Mouse (Mus musculus) stomach, embryonic 14.5 days (tissue): ENCODE data around the gene Mypop. TPM values are rescaled to one million over a fixed set of nuclear protein-coding genes. Genes with fewer than 3 reads are reported as not detected.
A peak's percentile ranks its signal among the peaks of the same experiment; 100 is the strongest.

Experiments
- ATAC-seq: fragments of 200-750 bp; cut with Nextera tagmentation; 2 replicates; pipeline ENCODE4 v1.8.0; 2017; ENCODE audit warnings: low read depth, moderate TSS enrichment; ENCODE audit not compliant: insufficient number of reproducible peaks, insufficient read depth, low FRiP score
- H3K27ac ChIP-seq: fragments of 300-500 bp; sonication (generic); 2 replicates; pipeline ENCODE4 v1.5.1; 2014; ENCODE audit warnings: mild to moderate bottlenecking, low read length, moderate library complexity, mixed read lengths
- H3K27me3 ChIP-seq: fragments of 300-500 bp; sonication (generic); 2 replicates; pipeline ENCODE4 v1.6.1; 2014; ENCODE audit warnings: low read length, control low read depth, mixed read lengths; ENCODE audit not compliant: control insufficient read depth, insufficient read depth
- H3K36me3 ChIP-seq: fragments of 300-500 bp; sonication (generic); 2 replicates; pipeline ENCODE4 v1.6.1; 2014; ENCODE audit warnings: mild to moderate bottlenecking, control low read depth, low read length, moderate library complexity, mixed read lengths; ENCODE audit not compliant: control insufficient read depth, insufficient read depth
- H3K4me1 ChIP-seq: fragments of 300-500 bp; sonication (generic); 2 replicates; pipeline ENCODE4 v1.6.1; 2014; ENCODE audit warnings: low read length, control low read depth, mixed read lengths; ENCODE audit not compliant: control insufficient read depth, insufficient read depth
- H3K4me2 ChIP-seq: fragments of 300-500 bp; sonication (generic); replicated peaks from 2 replicates; pipeline ENCODE4 v1.6.1; 2014; ENCODE audit warnings: low read depth, low read length, control low read depth
- H3K4me3 ChIP-seq: fragments of 300-500 bp; sonication (generic); 2 replicates; pipeline ENCODE4 v1.5.1; 2014; ENCODE audit warnings: low read depth, low read length, control low read depth
- H3K9ac ChIP-seq: fragments of 300-500 bp; sonication (generic); replicated peaks from 2 replicates; pipeline ENCODE4 v1.6.1; 2014; ENCODE audit warnings: low read depth, mild to moderate bottlenecking, control low read depth, low read length, moderate library complexity, mixed read lengths
- H3K9me3 ChIP-seq: fragments of 300-500 bp; sonication (generic); 2 replicates; pipeline ENCODE4 v1.6.1; 2016; ENCODE audit warnings: low read depth, low read length, control low read depth; ENCODE audit not compliant: control insufficient read depth
- WGBS: fragments of 180-500 bp; shearing (Covaris S2); extraction: QIAGEN DNeasy Blood & Tissue Kit; methylation state at CpG from one replicate; pipeline ENCODE4 v1.1.7; 2014; 5-methylcytosine and 5-hydroxymethylcytosine counted together
- polyA plus RNA-seq: library from polyadenylated mRNA; unstranded; fragments of >200 nt; fragmentation: Nextera tagmentation; extraction: Ambion mirVana; gene quantifications from 2 replicates; pipeline ENCODE4 v1.2.1, GENCODE M21; 2014

The Mypop gene
- polyA plus RNA-seq, 1 experiment from 2014 or later = 3.0 TPM

GRCm38 (mm10) chr7:19016042-19016441 lies 25.0 kb downstream of the Mypop start:
- H3K9me3 ChIP-seq = no peaks in the 10 kb centered on the region
- 83% methylated on average over 4 of the region's 4 CpGs for WGBS
- no peaks in the 10 kb centered on the region for H3K27me3 ChIP-seq
- no peak overlapping the region for H3K4me3 ChIP-seq
- no peak overlapping the region for H3K4me2 ChIP-seq
- no peak overlapping the region for H3K9ac ChIP-seq
- no peak overlapping the region for H3K27ac ChIP-seq
- H3K36me3 ChIP-seq = no peaks in the 10 kb centered on the region
- peaks cover 14% of the 10 kb centered on the region; the same call in 1 of the 2 replicates for H3K4me1 ChIP-seq
- ATAC-seq = no peak

GRCm38 (mm10) chr7:19017909-19018308 lies 26.9 kb downstream of the Mypop start:
- H3K36me3 ChIP-seq = no peaks in the 10 kb centered on the region
- no peak for ATAC-seq
- no peak overlapping the region for H3K4me3 ChIP-seq
- no peak overlapping the region for H3K27ac ChIP-seq
- H3K4me1 ChIP-seq = 0 out of 2 replicates have a peak, but pooled peaks cover 3% of the 10 kb centered on the region
- no peaks in the 10 kb centered on the region for H3K9me3 ChIP-seq
- peaks cover 11% of the 10 kb centered on the region for H3K27me3 ChIP-seq
- H3K4me2 ChIP-seq = no peak overlapping the region
- 86% methylated on average over 7 of the region's 7 CpGs for WGBS
- no peak overlapping the region for H3K9ac ChIP-seq

- H3K4me3 ChIP-seq = peak overlapping the region; percentile 95; the same call in 1 of the 2 replicates
- peak overlapping the region; percentile 23; the same call in 1 of the 2 replicates for H3K4me2 ChIP-seq
- ATAC-seq = no peak
- no peaks in the 10 kb centered on the region for H3K9me3 ChIP-seq
- H3K27me3 ChIP-seq = peaks cover 16% of the 10 kb centered on the region
- H3K36me3 ChIP-seq = no peaks in the 10 kb centered on the region
- H3K9ac ChIP-seq = no peak overlapping the region
- peaks cover 14% of the 10 kb centered on the region for H3K4me1 ChIP-seq
- 9% methylated on average over 8 of the region's 8 CpGs for WGBS
- no peak overlapping the region for H3K27ac ChIP-seq
These were observed 30.0 kb downstream of the Mypop start for GRCm38 (mm10) chr7:19021048-19021447.

GRCm38 (mm10) chr7:19022189-19022958 lies 31.3 kb downstream of the Mypop start:
- Histone ChIP-seq H3K9ac (no peak overlapping the region; the same call in 1 of the 2 replicates), H3K4me1 (peaks cover 14% of the 10 kb centered on the region), H3K27ac (no peak overlapping the region; the same call in 1 of the 2 replicates), H3K9me3 (no peaks in the 10 kb centered on the region), H3K4me2 (peak overlapping the region; percentile 23; the same call in 1 of the 2 replicates), H3K4me3 (peak overlapping the region; percentile 95), H3K36me3 (no peaks in the 10 kb centered on the region), H3K27me3 (peaks cover 16% of the 10 kb centered on the region)
- no peak for ATAC-seq
- 46% methylated on average over 18 of the region's 18 CpGs for WGBS

GRCm38 (mm10) chr7:19023357-19023814 lies 32.3 kb downstream of the Mypop start, which contains the start of gene Foxa3:
TSS of gene Foxa3 (minus strand) at chr7:19023538.
- H3K4me1 ChIP-seq = peaks cover 14% of the 10 kb centered on the region
- H3K9me3 ChIP-seq = no peaks in the 10 kb centered on the region
- H3K27me3 ChIP-seq = peaks cover 16% of the 10 kb centered on the region
- peak within 1 kb of the TSS; percentile 59 for H3K4me2 ChIP-seq
- no peaks in the 10 kb centered on the region for H3K36me3 ChIP-seq
- peak; percentile 51 for ATAC-seq
- H3K9ac ChIP-seq = peak within 1 kb of the TSS; percentile 92
- peak within 1 kb of the TSS; percentile 48 for H3K27ac ChIP-seq
- H3K4me3 ChIP-seq = peak within 1 kb of the TSS; percentile 95
- 3% methylated on average over 30 of the region's 30 CpGs for WGBS

GRCm38 (mm10) chr7:19024096-19024506 lies 33.1 kb downstream of the Mypop start, which contains the start of gene Sympk:
TSS of gene Sympk (plus strand) at chr7:19024377.
- Histone ChIP-seq H3K9me3 (no peaks in the 10 kb centered on the region), H3K4me1 (peaks cover 14% of the 10 kb centered on the region), H3K36me3 (peaks cover 6% of the 10 kb centered on the region), H3K27me3 (peaks cover 16% of the 10 kb centered on the region), H3K4me2 (peak within 1 kb of the TSS; percentile 59), H3K27ac (peak within 1 kb of the TSS; percentile 48), H3K4me3 (peak within 1 kb of the TSS; percentile 95), H3K9ac (peak within 1 kb of the TSS; percentile 92)
- under 1% methylated on average over 50 of the region's 50 CpGs for WGBS
- ATAC-seq = peak; percentile 94

- peak overlapping the region; percentile 92 for H3K9ac ChIP-seq
These were observed 33.7 kb downstream of the Mypop start for GRCm38 (mm10) chr7:19024581-19025255.

GRCm38 (mm10) chr7:19028067-19028466 lies 37.0 kb downstream of the Mypop start:
- Histone ChIP-seq H3K36me3 (peaks cover 41% of the 10 kb centered on the region), H3K27ac (no peak overlapping the region), H3K4me2 (no peak overlapping the region), H3K4me3 (no peak overlapping the region), H3K4me1 (peaks cover 11% of the 10 kb centered on the region), H3K27me3 (peaks cover 5% of the 10 kb centered on the region; the same call in 1 of the 2 replicates), H3K9me3 (no peaks in the 10 kb centered on the region), H3K9ac (no peak overlapping the region)
- ATAC-seq = no peak

More at GRCm38 (mm10) chr7:19024581-19025255, 33.7 kb downstream of the Mypop start:
- H3K36me3 ChIP-seq = peaks cover 12% of the 10 kb centered on the region
- peaks cover 16% of the 10 kb centered on the region for H3K27me3 ChIP-seq
- H3K27ac ChIP-seq = peak overlapping the region; percentile 48; the same call in 1 of the 2 replicates
- peak overlapping the region; percentile 95 for H3K4me3 ChIP-seq
- peak overlapping the region; percentile 59 for H3K4me2 ChIP-seq
- peaks cover 14% of the 10 kb centered on the region for H3K4me1 ChIP-seq
- peak; percentile 15; the same call in 1 of the 2 replicates for ATAC-seq
- WGBS = 1% methylated on average over 34 of the region's 36 CpGs
- H3K9me3 ChIP-seq = no peaks in the 10 kb centered on the region
